Mouse (Mus musculus) hindbrain, embryonic 16.5 days (tissue): ENCODE results near the gene Ehd1. TPM values are rescaled to one million over a fixed set of nuclear protein-coding genes. Genes with fewer than 3 reads are reported as not detected.
"Not testable (repeated sequence)": the region's sequence is repeated elsewhere in the genome, so short reads cannot be mapped to it uniquely, and the experiment has no call there.

Experiments used
- ATAC-seq: fragments of 200-750 bp; cut with Nextera tagmentation; 2 replicates; pipeline ENCODE4 v1.8.0; 2017; ENCODE audit warnings: moderate TSS enrichment, moderate library complexity
- H3K27ac ChIP-seq: fragments of 300-500 bp; sonication (generic); 2 replicates; pipeline ENCODE4 v1.5.1; 2014; ENCODE audit warnings: low read depth, mild to moderate bottlenecking, control low read depth, low read length, moderate library complexity
- H3K27me3 ChIP-seq: fragments of 300-500 bp; sonication (generic); replicated peaks from 2 replicates; pipeline ENCODE4 v1.6.1; 2014; ENCODE audit warnings: low read length; ENCODE audit not compliant: control insufficient read depth, insufficient read depth
- H3K36me3 ChIP-seq: fragments of 300-500 bp; sonication (generic); 2 replicates; pipeline ENCODE4 v1.6.1; 2014; ENCODE audit warnings: mild to moderate bottlenecking, low read length, moderate library complexity, mixed read lengths; ENCODE audit not compliant: control insufficient read depth, insufficient read depth
- H3K4me1 ChIP-seq: fragments of 300-500 bp; sonication (generic); 2 replicates; pipeline ENCODE4 v1.6.1; 2014; ENCODE audit warnings: low read depth, low read length; ENCODE audit not compliant: control insufficient read depth, insufficient read depth
- H3K4me2 ChIP-seq: fragments of 300-500 bp; sonication (generic); 2 replicates; pipeline ENCODE4 v1.6.1; 2014; ENCODE audit warnings: mild to moderate bottlenecking, low read length, control low read depth, moderate library complexity
- H3K4me3 ChIP-seq: fragments of 300-500 bp; sonication (generic); 2 replicates; pipeline ENCODE4 v1.5.1; 2014; ENCODE audit warnings: mild to moderate bottlenecking, low read length, control low read depth, moderate library complexity
- H3K9ac ChIP-seq: fragments of 300-500 bp; sonication (generic); 2 replicates; pipeline ENCODE4 v1.6.1; 2014; ENCODE audit warnings: low read depth, mild to moderate bottlenecking, control low read depth, low read length, moderate library complexity
- H3K9me3 ChIP-seq: fragments of 300-500 bp; sonication (generic); 2 replicates; pipeline ENCODE4 v1.6.1; 2014; ENCODE audit warnings: mild to moderate bottlenecking, low read length, moderate library complexity; ENCODE audit not compliant: control insufficient read depth
- WGBS: fragments of 180-500 bp; shearing (Covaris S2); extraction: QIAGEN DNeasy Blood & Tissue Kit; methylation state at CpG from one replicate; pipeline ENCODE4 v1.1.7; 2014; 5-methylcytosine and 5-hydroxymethylcytosine counted together
- polyA plus RNA-seq: library from polyadenylated mRNA; unstranded; fragments of >200 nt; fragmentation: Nextera tagmentation; extraction: Ambion mirVana; gene quantifications from 2 replicates; pipeline ENCODE4 v1.2.1, GENCODE M21; 2015

Ehd1 gene
- polyA plus RNA-seq, 1 experiment from 2014 or later, result 105 TPM

GRCm38 (mm10) chr19:6310181-6310580 is 33.7 kb downstream of the Ehd1 start:
- WGBS, result 94% methylated on average over 5 of the region's 5 CpGs
- Histone ChIP-seq H3K27ac (no peak overlapping the region), H3K27me3 (no peaks in the 10 kb centered on the region), H3K36me3 (no peaks in the 10 kb centered on the region; the same call in 1 of the 2 replicates), H3K9ac (no peak overlapping the region), H3K4me3 (no peak overlapping the region), H3K4me2 (no peak overlapping the region), H3K4me1 (peaks cover 6% of the 10 kb centered on the region; the same call in 1 of the 2 replicates), H3K9me3 (no peaks in the 10 kb centered on the region)
- ATAC-seq, result no peak

GRCm38 (mm10) chr19:6311783-6312182 is 35.3 kb downstream of the Ehd1 start:
- H3K36me3 ChIP-seq, H3K4me2 ChIP-seq, ATAC-seq, H3K27ac ChIP-seq, H3K9ac ChIP-seq, H3K27me3 ChIP-seq, H3K9me3 ChIP-seq, H3K4me3 ChIP-seq, H3K4me1 ChIP-seq: not testable (repeated sequence)
- WGBS, result 93% methylated on average over 3 of the region's 3 CpGs

- Histone ChIP-seq H3K27ac (no peak overlapping the region), H3K36me3 (no peaks in the 10 kb centered on the region; the same call in 1 of the 2 replicates), H3K4me3 (no peak overlapping the region), H3K9me3 (no peaks in the 10 kb centered on the region), H3K4me1 (no peaks in the 10 kb centered on the region), H3K9ac (no peak overlapping the region; the same call in 1 of the 2 replicates), H3K27me3 (no peaks in the 10 kb centered on the region), H3K4me2 (no peak overlapping the region)
- ATAC-seq, result no peak
- WGBS, result 83% methylated on average over 8 of the region's 8 CpGs
Measured at GRCm38 (mm10) chr19:6313796-6314195, 37.3 kb downstream of the Ehd1 start.

- WGBS, result 84% methylated on average over 8 of the region's 8 CpGs
- Histone ChIP-seq H3K4me1 (no peaks in the 10 kb centered on the region), H3K36me3 (peaks cover 2% of the 10 kb centered on the region; the same call in 1 of the 2 replicates), H3K9ac (no peak overlapping the region), H3K9me3 (no peaks in the 10 kb centered on the region), H3K27ac (no peak overlapping the region), H3K4me2 (no peak overlapping the region), H3K4me3 (no peak overlapping the region), H3K27me3 (no peaks in the 10 kb centered on the region)
- no peak for ATAC-seq
Measured at GRCm38 (mm10) chr19:6314513-6314912, 38.0 kb downstream of the Ehd1 start.

GRCm38 (mm10) chr19:6315573-6315972 is 39.0 kb downstream of the Ehd1 start:
- H3K4me3 ChIP-seq, result no peak overlapping the region
- no peak overlapping the region for H3K4me2 ChIP-seq
- H3K4me1 ChIP-seq, result no peaks in the 10 kb centered on the region
- H3K27ac ChIP-seq, result no peak overlapping the region
- no peak overlapping the region for H3K9ac ChIP-seq
- no peak for ATAC-seq
- no peaks in the 10 kb centered on the region for H3K9me3 ChIP-seq
- no peaks in the 10 kb centered on the region for H3K27me3 ChIP-seq
- H3K36me3 ChIP-seq, result peaks cover 2% of the 10 kb centered on the region; the same call in 1 of the 2 replicates
- WGBS, result 75% methylated on average over 14 of the region's 14 CpGs

- Histone ChIP-seq H3K9me3 (no peaks in the 10 kb centered on the region), H3K9ac (no peak overlapping the region), H3K36me3 (peaks cover 2% of the 10 kb centered on the region; the same call in 1 of the 2 replicates), H3K4me2 (no peak overlapping the region), H3K27me3 (no peaks in the 10 kb centered on the region), H3K4me3 (no peak overlapping the region), H3K4me1 (no peaks in the 10 kb centered on the region), H3K27ac (no peak overlapping the region)
- ATAC-seq, result no peak
- 91% methylated on average over 12 of the region's 12 CpGs for WGBS
Measured at GRCm38 (mm10) chr19:6318145-6318544, 41.6 kb downstream of the Ehd1 start.

- H3K9ac ChIP-seq, result no peak overlapping the region
- no peak overlapping the region for H3K4me3 ChIP-seq
- ATAC-seq, result no peak
- no peak overlapping the region for H3K27ac ChIP-seq
- H3K4me1 ChIP-seq, result no peaks in the 10 kb centered on the region
- no peaks in the 10 kb centered on the region for H3K27me3 ChIP-seq
- H3K9me3 ChIP-seq, result no peaks in the 10 kb centered on the region
- H3K36me3 ChIP-seq, result peaks cover 2% of the 10 kb centered on the region; the same call in 1 of the 2 replicates
- WGBS, result 82% methylated on average over 8 of the region's 8 CpGs
- no peak overlapping the region for H3K4me2 ChIP-seq
Measured at GRCm38 (mm10) chr19:6321358-6321757, 44.8 kb downstream of the Ehd1 start.

- H3K4me2 ChIP-seq, result no peak overlapping the region
- no peaks in the 10 kb centered on the region for H3K27me3 ChIP-seq
- H3K4me1 ChIP-seq, result no peaks in the 10 kb centered on the region
- no peak overlapping the region for H3K4me3 ChIP-seq
- WGBS, result 85% methylated on average over 33 of the region's 33 CpGs
- no peak overlapping the region for H3K27ac ChIP-seq
- peaks cover 2% of the 10 kb centered on the region; the same call in 1 of the 2 replicates for H3K36me3 ChIP-seq
- no peak overlapping the region for H3K9ac ChIP-seq
- no peaks in the 10 kb centered on the region for H3K9me3 ChIP-seq
- no peak for ATAC-seq
Measured at GRCm38 (mm10) chr19:6321786-6322621, 45.5 kb downstream of the Ehd1 start.

- no peak overlapping the region for H3K4me3 ChIP-seq
- H3K9ac ChIP-seq, result no peak overlapping the region
- no peaks in the 10 kb centered on the region for H3K4me1 ChIP-seq
- H3K36me3 ChIP-seq, result no peaks in the 10 kb centered on the region
- no peak overlapping the region for H3K4me2 ChIP-seq
- H3K27ac ChIP-seq, result no peak overlapping the region
- WGBS, result 82% methylated on average over 9 of the region's 9 CpGs
- no peaks in the 10 kb centered on the region for H3K9me3 ChIP-seq
- no peaks in the 10 kb centered on the region for H3K27me3 ChIP-seq
- no peak for ATAC-seq
Measured at GRCm38 (mm10) chr19:6324751-6325150, 48.2 kb downstream of the Ehd1 start.
